Mouse (Mus musculus): ENCODE data around the gene Phactr3.
"Not testable (repeated sequence)": the region's sequence is repeated elsewhere in the genome, so short reads cannot be mapped to it uniquely, and the experiment has no call there.

The Phactr3 gene

GRCm38 (mm10) chr2:178342105-178342504 lies 223.3 kb downstream of the Phactr3 start:
- not testable (repeated sequence) for DNase-seq

GRCm38 (mm10) chr2:178342597-178342996 lies 223.8 kb downstream of the Phactr3 start:
- DNase-seq = no peak

All from kidney, adult 18-20 months (tissue).